Mouse (Mus musculus) limb, embryonic 12.5 days (tissue): ENCODE measurements around the gene Mef2d. TPM values are rescaled to one million over a fixed set of nuclear protein-coding genes. Genes with fewer than 3 reads are reported as not detected.

Experiments
- ATAC-seq: fragments of 200-750 bp; cut with Nextera tagmentation; 2 replicates; pipeline ENCODE4 v1.8.0; 2017; ENCODE audit warnings: low read depth, moderate TSS enrichment; ENCODE audit not compliant: insufficient number of reproducible peaks, insufficient read depth, low FRiP score, low TSS enrichment
- H3K27ac ChIP-seq: fragments of 300-500 bp; sonication (generic); 2 replicates; pipeline ENCODE4 v1.5.1; 2016; ENCODE audit warnings: mild to moderate bottlenecking, moderate library complexity
- H3K27me3 ChIP-seq: fragments of 300-500 bp; sonication (generic); 2 replicates; pipeline ENCODE4 v1.6.1; 2016; ENCODE audit warnings: mild to moderate bottlenecking, moderate library complexity
- H3K36me3 ChIP-seq: fragments of 300-500 bp; sonication (generic); 2 replicates; pipeline ENCODE4 v1.6.1; 2016; ENCODE audit warnings: mild to moderate bottlenecking, moderate library complexity
- H3K4me1 ChIP-seq: fragments of 300-500 bp; sonication (generic); replicated peaks from 2 replicates; pipeline ENCODE4 v1.6.1; 2016
- H3K4me2 ChIP-seq: fragments of 300-500 bp; sonication (generic); 2 replicates; pipeline ENCODE4 v1.6.1; 2016; ENCODE audit warnings: mild to moderate bottlenecking, moderate library complexity
- H3K4me3 ChIP-seq: fragments of 300-500 bp; sonication (generic); replicated peaks from 2 replicates; pipeline ENCODE4 v1.5.1; 2016; ENCODE audit warnings: mild to moderate bottlenecking
- H3K9ac ChIP-seq: fragments of 300-500 bp; sonication (generic); replicated peaks from 2 replicates; pipeline ENCODE4 v1.6.1; 2016; ENCODE audit warnings: mild to moderate bottlenecking, moderate library complexity
- H3K9me3 ChIP-seq: fragments of 300-500 bp; sonication (generic); 2 replicates; pipeline ENCODE4 v1.6.1; 2016; ENCODE audit warnings: mild to moderate bottlenecking, moderate library complexity
- WGBS: fragments of 180-500 bp; shearing (Covaris S2); methylation state at CpG from one replicate; pipeline ENCODE4 v1.1.7; 2016; 5-methylcytosine and 5-hydroxymethylcytosine counted together
- polyA plus RNA-seq: library from polyadenylated mRNA; unstranded; fragments of >200 nt; fragmentation: Nextera tagmentation; extraction: Ambion mirVana; gene quantifications from 2 replicates; pipeline ENCODE4 v1.2.1, GENCODE M21; 2016

The Mef2d gene
- polyA plus RNA-seq, 1 experiment from 2014 or later = 12.1 TPM

- ATAC-seq = no peak
- H3K9ac ChIP-seq = no peak overlapping the region
- H3K4me3 ChIP-seq = no peak overlapping the region
- no peaks in the 10 kb centered on the region for H3K36me3 ChIP-seq
- 13% methylated on average over 5 of the region's 5 CpGs for WGBS
- no peaks in the 10 kb centered on the region for H3K9me3 ChIP-seq
- no peak overlapping the region for H3K4me2 ChIP-seq
- no peak overlapping the region for H3K27ac ChIP-seq
- H3K4me1 ChIP-seq = peaks cover 12% of the 10 kb centered on the region
- peaks cover 99% of the 10 kb centered on the region for H3K27me3 ChIP-seq
Observed at GRCm38 (mm10) chr3:88201640-88202039, 59.5 kb downstream of the Mef2d start.

GRCm38 (mm10) chr3:88202986-88203385 lies 60.8 kb downstream of the Mef2d start:
- H3K9me3 ChIP-seq = no peaks in the 10 kb centered on the region
- peaks cover 18% of the 10 kb centered on the region for H3K4me1 ChIP-seq
- no peaks in the 10 kb centered on the region for H3K36me3 ChIP-seq
- 8% methylated on average over 6 of the region's 6 CpGs for WGBS
- peaks cover 99% of the 10 kb centered on the region for H3K27me3 ChIP-seq
- H3K9ac ChIP-seq = no peak overlapping the region
- ATAC-seq = no peak
- no peak overlapping the region for H3K4me3 ChIP-seq
- no peak overlapping the region for H3K4me2 ChIP-seq
- H3K27ac ChIP-seq = no peak overlapping the region

GRCm38 (mm10) chr3:88203456-88203855 lies 61.3 kb downstream of the Mef2d start:
- no peaks in the 10 kb centered on the region for H3K9me3 ChIP-seq
- no peak for ATAC-seq
- H3K4me2 ChIP-seq = no peak overlapping the region
- H3K27ac ChIP-seq = no peak overlapping the region
- H3K9ac ChIP-seq = no peak overlapping the region
- H3K4me1 ChIP-seq = peaks cover 18% of the 10 kb centered on the region
- H3K36me3 ChIP-seq = no peaks in the 10 kb centered on the region
- peaks cover 99% of the 10 kb centered on the region for H3K27me3 ChIP-seq
- 13% methylated on average over 5 of the region's 5 CpGs for WGBS
- no peak overlapping the region for H3K4me3 ChIP-seq

GRCm38 (mm10) chr3:88203999-88204700 lies 62.0 kb downstream of the Mef2d start:
- H3K4me2 ChIP-seq = no peak overlapping the region
- no peak overlapping the region for H3K27ac ChIP-seq
- H3K9me3 ChIP-seq = no peaks in the 10 kb centered on the region
- no peak overlapping the region for H3K9ac ChIP-seq
- peaks cover 18% of the 10 kb centered on the region for H3K4me1 ChIP-seq
- no peak overlapping the region for H3K4me3 ChIP-seq
- no peak for ATAC-seq
- peaks cover 99% of the 10 kb centered on the region for H3K27me3 ChIP-seq
- H3K36me3 ChIP-seq = no peaks in the 10 kb centered on the region
- WGBS = 4% methylated on average over 7 of the region's 7 CpGs

- Histone ChIP-seq H3K4me2 (no peak overlapping the region), H3K4me1 (peaks cover 18% of the 10 kb centered on the region), H3K27me3 (peaks cover 99% of the 10 kb centered on the region), H3K9me3 (no peaks in the 10 kb centered on the region), H3K27ac (no peak overlapping the region), H3K36me3 (no peaks in the 10 kb centered on the region), H3K4me3 (no peak overlapping the region), H3K9ac (no peak overlapping the region)
- ATAC-seq = no peak
- 21% methylated on average over 1 of the region's 1 CpGs for WGBS
Observed at GRCm38 (mm10) chr3:88204751-88205150, 62.6 kb downstream of the Mef2d start.

DNA sequence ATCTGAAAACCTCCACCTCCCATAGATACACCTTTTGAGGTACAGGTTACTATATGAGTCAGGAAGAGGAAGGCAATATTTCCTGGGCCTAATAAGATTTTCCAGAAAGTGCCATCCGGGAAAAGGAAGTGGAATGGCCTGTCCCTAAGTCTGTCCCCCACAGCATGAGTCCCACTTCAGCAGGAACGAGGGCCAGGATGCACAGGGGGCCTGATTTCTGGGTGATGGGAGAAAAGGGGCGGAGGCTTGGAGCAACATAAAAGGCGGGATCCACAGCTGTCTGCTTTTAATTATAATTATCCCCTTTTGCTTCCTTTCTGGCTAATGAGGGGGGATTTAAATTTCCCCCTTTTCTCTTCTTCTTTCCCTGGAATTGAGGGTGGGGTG lies 63.0 kb downstream of the Mef2d start:
- Histone ChIP-seq H3K9ac (no peak overlapping the region), H3K9me3 (no peaks in the 10 kb centered on the region), H3K4me2 (no peak overlapping the region), H3K27me3 (peaks cover 100% of the 10 kb centered on the region), H3K4me3 (no peak overlapping the region), H3K36me3 (no peaks in the 10 kb centered on the region), H3K4me1 (peaks cover 18% of the 10 kb centered on the region), H3K27ac (no peak overlapping the region)
- WGBS = 4% methylated on average over 4 of the region's 4 CpGs
- no peak for ATAC-seq

- peaks cover 100% of the 10 kb centered on the region for H3K27me3 ChIP-seq
- no peak overlapping the region for H3K4me2 ChIP-seq
- no peak for ATAC-seq
- no peaks in the 10 kb centered on the region for H3K9me3 ChIP-seq
- 3% methylated on average over 8 of the region's 8 CpGs for WGBS
- H3K27ac ChIP-seq = no peak overlapping the region
- no peak overlapping the region for H3K9ac ChIP-seq
- H3K4me1 ChIP-seq = peaks cover 11% of the 10 kb centered on the region; the same call in 1 of the 2 replicates
- no peaks in the 10 kb centered on the region for H3K36me3 ChIP-seq
- H3K4me3 ChIP-seq = no peak overlapping the region
Observed at GRCm38 (mm10) chr3:88205563-88206491, 63.7 kb downstream of the Mef2d start.

GRCm38 (mm10) chr3:88206500-88206899 lies 64.3 kb downstream of the Mef2d start:
- Histone ChIP-seq H3K4me2 (no peak overlapping the region), H3K9me3 (no peaks in the 10 kb centered on the region), H3K4me1 (peaks cover 9% of the 10 kb centered on the region; the same call in 1 of the 2 replicates), H3K36me3 (no peaks in the 10 kb centered on the region), H3K4me3 (no peak overlapping the region), H3K27ac (no peak overlapping the region), H3K9ac (no peak overlapping the region), H3K27me3 (peaks cover 100% of the 10 kb centered on the region)
- 5% methylated on average over 3 of the region's 3 CpGs for WGBS
- no peak for ATAC-seq

DNA sequence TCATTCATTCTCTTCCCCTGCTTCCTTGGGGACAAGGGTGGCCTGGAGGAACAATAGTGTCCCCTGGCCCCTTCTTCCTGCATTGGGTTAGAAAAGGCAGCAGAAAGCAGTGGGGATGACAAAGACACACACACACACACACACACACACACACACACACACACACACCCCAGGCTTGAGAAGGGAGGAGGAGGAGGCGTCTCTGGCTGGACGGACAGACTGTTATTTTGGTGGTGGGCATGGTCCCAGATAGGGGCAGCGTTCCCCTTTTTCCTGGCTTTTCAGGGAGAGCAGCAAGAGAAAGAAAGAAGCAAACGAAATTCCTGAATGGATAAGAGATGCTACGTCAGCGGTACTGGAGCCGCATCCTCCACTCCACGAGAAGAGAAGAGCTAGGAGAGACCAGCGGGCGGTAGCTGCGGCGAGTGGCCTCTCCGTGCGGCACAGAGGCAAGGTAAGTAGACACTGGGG lies 64.8 kb downstream of the Mef2d start:
- Histone ChIP-seq H3K4me2 (no peak overlapping the region), H3K36me3 (no peaks in the 10 kb centered on the region), H3K4me1 (peaks cover 9% of the 10 kb centered on the region; the same call in 1 of the 2 replicates), H3K27me3 (peaks cover 100% of the 10 kb centered on the region), H3K27ac (no peak overlapping the region), H3K4me3 (no peak overlapping the region), H3K9ac (no peak overlapping the region), H3K9me3 (no peaks in the 10 kb centered on the region)
- WGBS = 2% methylated on average over 14 of the region's 14 CpGs
- ATAC-seq = no peak

DNA sequence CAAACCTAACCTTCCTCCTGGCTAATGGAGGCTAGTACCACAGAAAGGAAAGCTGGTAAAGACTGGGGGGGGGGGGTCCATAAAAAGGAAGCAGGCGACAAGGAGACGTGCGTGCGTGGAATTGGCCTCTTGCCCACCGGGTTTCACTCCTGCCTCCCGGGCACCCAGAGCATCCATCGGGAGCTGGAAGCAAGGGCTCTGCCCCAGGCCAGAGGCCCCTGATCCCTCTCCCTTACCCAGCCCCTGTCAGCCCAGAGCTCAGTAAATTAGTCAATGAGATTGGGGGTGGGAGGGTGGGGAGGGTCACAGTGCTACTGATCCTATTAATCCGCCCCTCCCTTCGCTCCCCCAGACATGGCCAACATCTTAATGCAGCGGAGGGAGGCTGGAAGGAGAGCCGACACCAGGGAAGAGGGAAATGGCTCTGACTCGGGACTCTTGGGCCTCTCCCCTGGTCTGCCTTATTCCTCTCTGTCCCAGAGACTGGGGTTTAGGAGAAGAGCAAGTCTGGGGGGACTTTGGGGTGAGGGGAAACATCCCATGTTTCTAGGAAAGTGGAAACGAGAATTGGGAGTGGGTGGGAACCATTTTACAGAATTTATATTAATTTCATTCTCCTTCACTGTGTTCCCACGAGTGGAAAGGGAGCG lies 65.4 kb downstream of the Mef2d start:
- peaks cover 9% of the 10 kb centered on the region; the same call in 1 of the 2 replicates for H3K4me1 ChIP-seq
- H3K36me3 ChIP-seq = no peaks in the 10 kb centered on the region
- no peaks in the 10 kb centered on the region for H3K9me3 ChIP-seq
- H3K27me3 ChIP-seq = peaks cover 100% of the 10 kb centered on the region
- no peak overlapping the region for H3K27ac ChIP-seq
- ATAC-seq = no peak
- no peak overlapping the region for H3K4me2 ChIP-seq
- WGBS = 2% methylated on average over 11 of the region's 15 CpGs
- no peak overlapping the region for H3K4me3 ChIP-seq
- H3K9ac ChIP-seq = no peak overlapping the region

- peaks cover 100% of the 10 kb centered on the region for H3K27me3 ChIP-seq
- peaks cover 9% of the 10 kb centered on the region; the same call in 1 of the 2 replicates for H3K4me1 ChIP-seq
- no peaks in the 10 kb centered on the region for H3K36me3 ChIP-seq
- 4% methylated on average over 3 of the region's 3 CpGs for WGBS
- no peak overlapping the region for H3K4me3 ChIP-seq
- no peaks in the 10 kb centered on the region for H3K9me3 ChIP-seq
- H3K9ac ChIP-seq = no peak overlapping the region
- H3K27ac ChIP-seq = no peak overlapping the region
- no peak overlapping the region for H3K4me2 ChIP-seq
- ATAC-seq = no peak
Observed at GRCm38 (mm10) chr3:88208226-88208720, 66.1 kb downstream of the Mef2d start.
